Mouse (Mus musculus): ENCODE results near the gene Ell.

Ell gene

GRCm38 (mm10) chr8:70535701-70536100 lies 3.6 kb upstream of the Ell start:
- no peak for DNase-seq (ENCODE audit: low read depth, low spot score)

GRCm38 (mm10) chr8:70538024-70538579 lies 1.2 kb upstream of the Ell start:
- DNase-seq (ENCODE audit: low read depth, low spot score) = peak; percentile 84

- peak; percentile 98 for DNase-seq (ENCODE audit: low read depth, low spot score)
Measured at GRCm38 (mm10) chr8:70538633-70539076, 602 bp upstream of the Ell start.

GRCm38 (mm10) chr8:70540013-70540506 lies 803 bp downstream of the Ell start:
- DNase-seq (ENCODE audit: low read depth, low spot score) = no peak

GRCm38 (mm10) chr8:70540507-70541071 lies 1.3 kb downstream of the Ell start:
- DNase-seq (ENCODE audit: low read depth, low spot score) = no peak

GRCm38 (mm10) chr8:70541081-70541480 lies 1.8 kb downstream of the Ell start:
- DNase-seq (ENCODE audit: low read depth, low spot score) = no peak

- DNase-seq (ENCODE audit: low read depth, low spot score) = no peak
Measured at GRCm38 (mm10) chr8:70544200-70544687, 5.0 kb downstream of the Ell start.

GRCm38 (mm10) chr8:70546412-70546811 lies 7.2 kb downstream of the Ell start:
- DNase-seq (ENCODE audit: low read depth, low spot score) = no peak

- DNase-seq (ENCODE audit: low read depth, low spot score) = no peak
Measured at GRCm38 (mm10) chr8:70547762-70548161, 8.5 kb downstream of the Ell start.

- no peak for DNase-seq (ENCODE audit: low read depth, low spot score)
Measured at GRCm38 (mm10) chr8:70549412-70550184, 10.3 kb downstream of the Ell start.

- DNase-seq (ENCODE audit: low read depth, low spot score) = no peak
Measured at GRCm38 (mm10) chr8:70551558-70552161, 12.4 kb downstream of the Ell start.

- DNase-seq (ENCODE audit: low read depth, low spot score) = no peak
Measured at GRCm38 (mm10) chr8:70552836-70553235, 13.6 kb downstream of the Ell start.

- no peak for DNase-seq (ENCODE audit: low read depth, low spot score)
Measured at GRCm38 (mm10) chr8:70553740-70554139, 14.5 kb downstream of the Ell start.

GRCm38 (mm10) chr8:70555079-70555747 lies 16.0 kb downstream of the Ell start:
- peak; percentile 79 for DNase-seq (ENCODE audit: low read depth, low spot score)

- peak; percentile 21 for DNase-seq (ENCODE audit: low read depth, low spot score)
Measured at GRCm38 (mm10) chr8:70558334-70558733, 19.1 kb downstream of the Ell start.

GRCm38 (mm10) chr8:70558983-70559382 lies 19.7 kb downstream of the Ell start:
- peak; percentile 54 for DNase-seq (ENCODE audit: low read depth, low spot score)

- DNase-seq (ENCODE audit: low read depth, low spot score) = peak; percentile 36
Measured at GRCm38 (mm10) chr8:70560096-70560495, 20.8 kb downstream of the Ell start.

GRCm38 (mm10) chr8:70560564-70560963 lies 21.3 kb downstream of the Ell start:
- no peak for DNase-seq (ENCODE audit: low read depth, low spot score)

GRCm38 (mm10) chr8:70561357-70561756 lies 22.1 kb downstream of the Ell start:
- no peak for DNase-seq (ENCODE audit: low read depth, low spot score)

GRCm38 (mm10) chr8:70561809-70562535 lies 22.7 kb downstream of the Ell start:
- peak; percentile 21 for DNase-seq (ENCODE audit: low read depth, low spot score)

- DNase-seq (ENCODE audit: low read depth, low spot score) = peak; percentile 10
Measured at GRCm38 (mm10) chr8:70562802-70563201, 23.5 kb downstream of the Ell start.

Measured in R1 (cell line).